Mouse (Mus musculus) embryonic facial prominence, embryonic 13.5 days (tissue): ENCODE results near the gene Srgap1. TPM values are rescaled to one million over a fixed set of nuclear protein-coding genes. Genes with fewer than 3 reads are reported as not detected.
A peak's percentile ranks its signal among the peaks of the same experiment; 100 is the strongest.

Experiments used
- ATAC-seq: fragments of 200-750 bp; cut with Nextera tagmentation; 2 replicates; pipeline ENCODE4 v1.8.0; 2017; ENCODE audit warnings: low read depth; ENCODE audit not compliant: insufficient number of reproducible peaks, insufficient read depth, low FRiP score, low TSS enrichment
- H3K27ac ChIP-seq: fragments of 300-500 bp; sonication (generic); 2 replicates; pipeline ENCODE4 v1.5.1; 2015; ENCODE audit warnings: moderate library complexity, mild to moderate bottlenecking, inconsistent platforms
- H3K27me3 ChIP-seq: fragments of 300-500 bp; sonication (generic); 2 replicates; pipeline ENCODE4 v1.6.1; 2015; ENCODE audit warnings: mild to moderate bottlenecking, inconsistent platforms
- H3K36me3 ChIP-seq: fragments of 300-500 bp; sonication (generic); 2 replicates; pipeline ENCODE4 v1.6.1; 2015; ENCODE audit warnings: mild to moderate bottlenecking, inconsistent platforms
- H3K4me1 ChIP-seq: fragments of 300-500 bp; sonication (generic); 2 replicates; pipeline ENCODE4 v1.6.1; 2015; ENCODE audit warnings: inconsistent platforms
- H3K4me2 ChIP-seq: fragments of 300-500 bp; sonication (generic); 2 replicates; pipeline ENCODE4 v1.6.1; 2015; ENCODE audit warnings: moderate library complexity, mild to moderate bottlenecking, inconsistent platforms
- H3K4me3 ChIP-seq: fragments of 300-500 bp; sonication (generic); 2 replicates; pipeline ENCODE4 v1.5.1; 2015; ENCODE audit warnings: mild to moderate bottlenecking, inconsistent platforms
- H3K9ac ChIP-seq: fragments of 300-500 bp; sonication (generic); 2 replicates; pipeline ENCODE4 v1.6.1; 2015; ENCODE audit warnings: mild to moderate bottlenecking, inconsistent platforms
- H3K9me3 ChIP-seq: fragments of 300-500 bp; sonication (generic); 2 replicates; pipeline ENCODE4 v1.6.1; 2016; ENCODE audit warnings: inconsistent platforms
- WGBS: fragments of 180-500 bp; shearing (Covaris S2); methylation state at CpG from one replicate; pipeline ENCODE4 v1.1.7; 2015; ENCODE audit warnings: mixed read lengths; 5-methylcytosine and 5-hydroxymethylcytosine counted together
- polyA plus RNA-seq: library from polyadenylated mRNA; unstranded; fragments of >200 nt; fragmentation: Nextera tagmentation; extraction: Ambion mirVana; gene quantifications from 2 replicates; pipeline ENCODE4 v1.2.1, GENCODE M21; 2015

Srgap1 gene
- polyA plus RNA-seq, 1 experiment from 2014 or later: 16.3 TPM

GRCm38 (mm10) chr10:121877906-121878305 is 169.2 kb downstream of the Srgap1 start:
- 82% methylated on average over 9 of the region's 9 CpGs for WGBS
- peaks cover 20% of the 10 kb centered on the region for H3K4me1 ChIP-seq
- H3K4me2 ChIP-seq: no peak overlapping the region
- ATAC-seq: no peak
- no peaks in the 10 kb centered on the region for H3K27me3 ChIP-seq
- H3K9me3 ChIP-seq: no peaks in the 10 kb centered on the region
- H3K27ac ChIP-seq: no peak overlapping the region
- H3K9ac ChIP-seq: no peak overlapping the region
- H3K4me3 ChIP-seq: no peak overlapping the region
- H3K36me3 ChIP-seq: no peaks in the 10 kb centered on the region

DNA sequence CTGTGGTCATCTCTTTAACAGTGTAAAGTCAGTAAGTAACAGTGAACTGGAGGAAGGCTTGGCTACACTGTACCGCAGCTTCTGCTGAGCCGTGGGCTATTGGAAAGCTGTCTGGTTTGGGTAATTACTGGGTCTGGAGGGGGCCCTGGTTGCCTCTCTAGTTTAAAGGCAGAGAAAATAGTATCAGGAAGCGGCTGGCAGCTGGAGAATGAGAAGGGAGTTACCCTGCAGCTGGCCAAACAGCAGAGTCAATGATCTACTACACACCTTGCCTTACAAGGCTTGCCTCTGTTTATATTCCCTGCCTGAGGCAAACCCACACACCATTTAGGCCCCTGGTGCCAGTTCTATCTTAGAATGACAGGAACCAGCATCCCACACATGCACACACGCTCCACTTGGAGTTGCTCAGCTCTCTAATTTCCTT is 174.0 kb downstream of the Srgap1 start:
- peaks cover 3% of the 10 kb centered on the region; the same call in 1 of the 2 replicates for H3K9me3 ChIP-seq
- peak overlapping the region; percentile 53 for H3K27ac ChIP-seq
- H3K36me3 ChIP-seq: peaks cover 15% of the 10 kb centered on the region
- WGBS: 22% methylated on average over 4 of the region's 4 CpGs
- peak; percentile 70; the same call in 1 of the 2 replicates for ATAC-seq
- no peak overlapping the region for H3K4me2 ChIP-seq
- H3K27me3 ChIP-seq: no peaks in the 10 kb centered on the region
- peaks cover 24% of the 10 kb centered on the region for H3K4me1 ChIP-seq
- H3K4me3 ChIP-seq: no peak overlapping the region
- no peak overlapping the region for H3K9ac ChIP-seq

GRCm38 (mm10) chr10:121869941-121870340 is 177.2 kb downstream of the Srgap1 start:
- Histone ChIP-seq H3K4me2 (no peak overlapping the region), H3K4me3 (no peak overlapping the region), H3K27ac (no peak overlapping the region; the same call in 1 of the 2 replicates), H3K36me3 (peaks cover 16% of the 10 kb centered on the region), H3K9ac (no peak overlapping the region), H3K27me3 (no peaks in the 10 kb centered on the region), H3K9me3 (peaks cover 3% of the 10 kb centered on the region; the same call in 1 of the 2 replicates), H3K4me1 (peaks cover 27% of the 10 kb centered on the region)
- 57% methylated on average over 8 of the region's 8 CpGs for WGBS
- no peak for ATAC-seq

- ATAC-seq: no peak
- Histone ChIP-seq H3K27ac (no peak overlapping the region), H3K4me2 (no peak overlapping the region), H3K27me3 (no peaks in the 10 kb centered on the region), H3K36me3 (peaks cover 16% of the 10 kb centered on the region), H3K9me3 (peaks cover 3% of the 10 kb centered on the region; the same call in 1 of the 2 replicates), H3K4me3 (no peak overlapping the region), H3K4me1 (peaks cover 18% of the 10 kb centered on the region), H3K9ac (no peak overlapping the region)
- WGBS: 95% methylated on average over 3 of the region's 3 CpGs
These were observed 178.9 kb downstream of the Srgap1 start for GRCm38 (mm10) chr10:121868255-121868654.

DNA sequence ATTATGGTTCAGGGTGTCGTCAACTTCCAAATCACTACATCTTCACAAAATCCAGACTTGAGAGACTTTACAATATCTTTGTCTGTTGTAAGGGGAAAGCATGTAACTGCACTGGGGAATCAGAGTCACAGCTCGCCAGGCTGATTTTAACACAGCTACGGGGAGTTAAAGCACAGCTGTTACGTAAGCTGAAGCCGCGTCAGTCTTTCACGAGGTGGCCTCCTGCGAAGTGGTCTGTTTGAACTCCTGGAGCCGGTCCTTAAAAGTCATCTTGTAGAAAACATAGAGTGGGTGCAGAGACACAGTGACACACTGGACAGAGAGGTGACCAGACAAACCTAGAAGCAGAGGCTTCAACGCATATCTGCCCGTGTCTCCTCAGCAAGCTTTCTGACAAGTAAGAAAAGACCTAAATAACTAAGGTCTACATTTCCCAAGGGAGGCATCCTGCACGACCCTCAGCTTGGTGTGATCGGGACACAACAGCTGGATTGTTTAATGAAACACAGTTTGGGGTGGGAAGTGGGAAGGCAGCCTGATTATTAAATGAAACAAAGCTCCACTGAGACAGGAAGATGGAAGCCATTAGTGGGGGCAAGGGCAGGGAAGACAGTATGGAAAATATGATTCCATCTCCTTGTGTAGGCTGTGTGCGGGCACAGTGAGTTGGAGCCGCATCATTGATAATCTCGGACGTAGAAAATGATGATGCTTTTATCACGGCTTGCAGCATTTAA is 181.4 kb downstream of the Srgap1 start:
- Histone ChIP-seq H3K27me3 (no peaks in the 10 kb centered on the region), H3K9me3 (peaks cover 3% of the 10 kb centered on the region; the same call in 1 of the 2 replicates), H3K36me3 (peaks cover 16% of the 10 kb centered on the region), H3K4me1 (peaks cover 14% of the 10 kb centered on the region), H3K4me2 (no peak overlapping the region), H3K4me3 (no peak overlapping the region), H3K9ac (no peak overlapping the region), H3K27ac (no peak overlapping the region)
- WGBS: 44% methylated on average over 18 of the region's 18 CpGs
- ATAC-seq: no peak

DNA sequence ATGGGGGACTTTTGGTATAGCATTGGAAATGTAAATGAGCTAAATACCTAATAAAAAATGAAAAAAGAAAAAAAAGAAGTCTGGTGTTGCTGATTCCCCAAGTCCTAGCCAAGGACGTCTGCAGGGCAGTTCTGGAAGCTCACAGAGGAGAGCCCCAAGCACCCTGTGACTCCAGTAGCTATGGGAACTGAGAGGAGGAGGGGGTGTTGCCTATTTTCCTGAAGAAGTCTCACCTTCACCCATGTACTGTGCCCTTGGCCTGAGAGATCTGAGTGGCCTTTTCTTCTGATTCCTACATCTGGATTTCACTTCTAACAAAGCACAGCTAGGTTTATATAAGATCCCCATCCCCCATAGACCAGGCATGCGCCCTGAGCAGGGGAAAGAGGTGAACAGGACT is 186.2 kb downstream of the Srgap1 start:
- H3K4me2 ChIP-seq: no peak overlapping the region
- peaks cover 22% of the 10 kb centered on the region for H3K4me1 ChIP-seq
- H3K9ac ChIP-seq: no peak overlapping the region
- WGBS: 64% methylated on average over 2 of the region's 2 CpGs
- peak overlapping the region; percentile 17; the same call in 1 of the 2 replicates for H3K27ac ChIP-seq
- H3K9me3 ChIP-seq: no peaks in the 10 kb centered on the region
- no peaks in the 10 kb centered on the region for H3K27me3 ChIP-seq
- ATAC-seq: no peak
- no peak overlapping the region for H3K4me3 ChIP-seq
- H3K36me3 ChIP-seq: 0 out of 2 replicates have a peak, but pooled peaks cover 2% of the 10 kb centered on the region

DNA sequence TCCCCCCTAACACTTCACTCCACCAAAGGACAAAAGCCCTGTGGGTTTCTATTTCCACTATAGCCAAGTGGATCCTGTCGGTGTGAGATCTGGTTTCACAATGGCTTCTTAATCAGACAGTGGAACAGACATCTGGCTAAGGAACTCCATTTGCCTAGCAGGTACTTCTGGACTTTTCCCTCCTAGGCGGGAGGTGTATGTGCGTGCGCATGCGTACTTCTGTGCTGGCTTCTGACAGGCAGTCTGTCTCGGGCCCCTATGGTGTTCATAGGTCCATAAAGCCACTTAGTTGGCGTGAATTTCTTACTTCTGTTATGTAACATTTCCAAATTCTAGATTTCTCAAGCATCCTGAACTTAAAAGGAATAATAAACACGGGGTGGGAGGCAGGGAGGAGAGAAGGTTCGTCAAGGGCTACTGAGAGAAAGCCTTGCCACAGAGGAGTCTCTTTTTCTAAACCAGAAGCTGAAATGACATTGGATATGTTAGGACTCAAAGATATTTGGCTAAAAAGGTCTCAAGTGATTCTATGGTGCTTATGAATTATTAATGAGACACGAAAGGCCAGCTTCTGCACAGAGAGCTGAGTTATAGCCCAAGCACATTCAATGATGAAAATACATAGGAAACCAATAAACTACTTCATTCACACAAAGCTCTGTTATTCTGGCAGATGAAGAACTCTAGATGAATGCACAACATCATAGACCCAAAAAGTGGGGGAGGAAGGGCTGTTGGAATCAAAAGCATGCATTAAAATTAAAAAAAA is 187.1 kb downstream of the Srgap1 start:
- no peak for ATAC-seq
- Histone ChIP-seq H3K9ac (no peak overlapping the region), H3K36me3 (0 out of 2 replicates have a peak, but pooled peaks cover 4% of the 10 kb centered on the region), H3K4me2 (no peak overlapping the region), H3K27ac (peak overlapping the region; percentile 36; the same call in 1 of the 2 replicates), H3K27me3 (no peaks in the 10 kb centered on the region), H3K4me1 (peaks cover 17% of the 10 kb centered on the region), H3K9me3 (no peaks in the 10 kb centered on the region), H3K4me3 (no peak overlapping the region)
- 68% methylated on average over 10 of the region's 10 CpGs for WGBS

DNA sequence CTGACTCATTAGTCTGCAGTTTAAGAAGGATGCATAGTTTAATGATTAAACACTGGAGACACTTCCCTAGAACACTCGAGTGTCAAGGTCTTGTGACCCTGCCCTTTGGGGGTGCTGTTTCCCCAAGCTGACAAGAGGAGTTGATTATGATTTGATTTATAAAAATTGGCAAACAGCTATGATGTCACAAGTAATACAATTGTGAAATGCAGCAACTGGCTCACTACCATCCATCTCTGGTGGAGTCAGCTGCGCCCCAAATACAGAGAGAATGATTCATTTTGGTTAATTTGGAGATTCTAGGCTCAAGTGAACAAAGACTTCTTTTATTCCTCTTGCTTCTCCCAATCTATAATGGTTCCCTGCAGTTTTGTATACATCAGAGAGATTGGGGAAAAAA is 188.2 kb downstream of the Srgap1 start:
- Histone ChIP-seq H3K27me3 (no peaks in the 10 kb centered on the region), H3K9me3 (no peaks in the 10 kb centered on the region), H3K9ac (no peak overlapping the region), H3K27ac (no peak overlapping the region), H3K4me3 (no peak overlapping the region), H3K36me3 (peaks cover 9% of the 10 kb centered on the region; the same call in 1 of the 2 replicates), H3K4me2 (no peak overlapping the region), H3K4me1 (peaks cover 17% of the 10 kb centered on the region)
- 68% methylated on average over 2 of the region's 2 CpGs for WGBS
- no peak for ATAC-seq

GRCm38 (mm10) chr10:121858086-121858485 is 189.0 kb downstream of the Srgap1 start:
- H3K27ac ChIP-seq: no peak overlapping the region
- H3K9me3 ChIP-seq: no peaks in the 10 kb centered on the region
- no peak overlapping the region for H3K4me3 ChIP-seq
- 48% methylated on average over 1 of the region's 1 CpGs for WGBS
- ATAC-seq: no peak
- no peak overlapping the region for H3K9ac ChIP-seq
- H3K27me3 ChIP-seq: no peaks in the 10 kb centered on the region
- peaks cover 17% of the 10 kb centered on the region for H3K4me1 ChIP-seq
- no peak overlapping the region for H3K4me2 ChIP-seq
- peaks cover 14% of the 10 kb centered on the region; the same call in 1 of the 2 replicates for H3K36me3 ChIP-seq

GRCm38 (mm10) chr10:121855863-121856446 is 191.2 kb downstream of the Srgap1 start:
- Histone ChIP-seq H3K4me3 (no peak overlapping the region), H3K36me3 (peaks cover 24% of the 10 kb centered on the region; the same call in 1 of the 2 replicates), H3K4me1 (peaks cover 13% of the 10 kb centered on the region), H3K27me3 (no peaks in the 10 kb centered on the region), H3K27ac (no peak overlapping the region), H3K9ac (no peak overlapping the region), H3K4me2 (no peak overlapping the region), H3K9me3 (no peaks in the 10 kb centered on the region)
- ATAC-seq: no peak
- WGBS: 83% methylated on average over 7 of the region's 7 CpGs

DNA sequence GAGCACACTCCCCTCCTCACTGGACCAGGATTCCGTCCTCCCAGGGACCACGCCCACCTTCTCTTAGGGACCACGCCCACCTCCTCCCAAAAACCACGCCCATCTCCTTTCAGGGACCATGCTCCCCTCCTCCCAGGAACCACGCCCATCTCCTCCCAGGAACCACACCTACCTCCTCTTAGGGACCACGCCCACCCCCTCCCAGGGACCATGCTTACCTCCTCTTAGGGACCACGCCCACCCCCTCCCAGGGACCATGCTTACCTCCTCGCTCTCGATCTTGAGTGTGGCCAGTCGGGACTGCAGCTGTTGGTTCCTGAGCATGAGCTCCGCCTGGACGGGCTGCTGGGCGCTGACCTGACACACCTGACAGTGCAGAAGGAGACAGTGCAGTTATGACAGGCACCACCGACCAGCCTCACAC is 193.7 kb downstream of the Srgap1 start:
- H3K4me3 ChIP-seq: no peak overlapping the region
- peaks cover 24% of the 10 kb centered on the region; the same call in 1 of the 2 replicates for H3K36me3 ChIP-seq
- H3K4me2 ChIP-seq: no peak overlapping the region
- no peaks in the 10 kb centered on the region for H3K9me3 ChIP-seq
- 37% methylated on average over 14 of the region's 14 CpGs for WGBS
- no peak overlapping the region for H3K9ac ChIP-seq
- H3K4me1 ChIP-seq: no peaks in the 10 kb centered on the region
- no peaks in the 10 kb centered on the region for H3K27me3 ChIP-seq
- no peak for ATAC-seq
- H3K27ac ChIP-seq: no peak overlapping the region
